Comparison of ENCODE assay signal across 8 mouse cellular contexts in the genomic region with DNA sequence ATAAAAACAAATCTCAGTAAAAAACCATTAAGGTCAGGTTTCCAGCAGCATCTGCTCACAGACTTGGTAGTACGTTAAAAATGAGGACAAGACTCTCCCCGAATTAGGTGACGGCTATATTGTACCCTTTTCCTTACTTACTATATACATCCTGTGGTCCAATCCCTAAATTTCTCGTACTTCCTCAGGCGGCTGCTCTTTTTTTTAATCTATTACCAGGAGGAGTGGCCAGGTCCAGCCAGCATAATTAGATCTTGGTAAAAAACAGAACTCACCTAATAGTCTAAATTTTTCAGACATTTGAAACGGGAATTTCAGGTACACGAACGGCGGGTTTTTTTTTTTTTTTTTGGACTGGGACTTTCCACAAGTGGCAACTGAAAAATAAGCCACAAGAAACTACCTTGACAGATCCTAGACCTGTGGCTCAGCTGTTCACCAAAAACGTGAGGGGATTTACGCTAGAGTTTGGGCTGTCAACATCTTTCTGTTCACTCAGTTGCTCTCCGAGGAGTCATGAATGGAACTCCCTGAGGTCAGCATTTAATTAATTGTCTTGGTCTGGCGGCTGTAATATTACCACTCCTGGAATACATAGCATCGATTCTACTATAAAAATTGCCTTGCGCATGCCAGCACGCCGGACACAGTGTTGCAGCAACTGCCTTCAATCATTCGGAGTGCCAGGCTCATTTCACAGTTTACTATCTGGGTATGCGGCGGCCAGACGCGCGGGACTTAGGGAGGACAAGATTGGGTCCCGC. TPM values are rescaled to one million over a fixed set of nuclear protein-coding genes. Genes with fewer than 3 reads are reported as not detected.
DNase-seq lines count a peak whose midpoint lies in the region; ATAC-seq and TF ChIP-seq lines count a peak whose summit lies in the region.

No protein-coding gene starts in this region.

- H3K4me1 ChIP-seq in kidney, embryonic 16.5 days (ENCODE audit: insufficient read depth, low read length), result peaks cover 60% of the 10 kb centered on the region
- peaks cover 31% of the 10 kb centered on the region for H3K4me1 ChIP-seq in bone marrow macrophage, adult 2 months (ENCODE audit: control insufficient read depth, insufficient read depth, low read length)
- peaks cover 40% of the 10 kb centered on the region for H3K4me1 ChIP-seq in hindbrain, embryonic 16.5 days (ENCODE audit: control insufficient read depth, insufficient read depth, low read depth, low read length)
- peaks cover 46% of the 10 kb centered on the region for H3K4me1 ChIP-seq in midbrain, embryonic 16.5 days (ENCODE audit: control insufficient read depth, insufficient read depth, low read length)

- no peaks in the 10 kb centered on the region for H3K27me3 ChIP-seq in kidney, embryonic 16.5 days (ENCODE audit: insufficient read depth, low read length)
- no peaks in the 10 kb centered on the region for H3K27me3 ChIP-seq in hindbrain, embryonic 16.5 days (replicated peaks; ENCODE audit: control insufficient read depth, insufficient read depth, low read length)
- no peaks in the 10 kb centered on the region for H3K27me3 ChIP-seq in midbrain, embryonic 16.5 days (ENCODE audit: control insufficient read depth, insufficient read depth, low read depth, low read length)

- H3K9ac ChIP-seq in kidney, embryonic 16.5 days (replicated peaks; ENCODE audit: low read length), result peak overlapping the region; percentile 56
- H3K9ac ChIP-seq in hindbrain, embryonic 16.5 days (ENCODE audit: low read depth, low read length), result peak overlapping the region; percentile 45; the same call in 1 of the 2 replicates
- H3K9ac ChIP-seq in midbrain, embryonic 16.5 days (ENCODE audit: low read depth, low read length), result no peak overlapping the region

- TF ChIP-seq POLR2A in bone marrow macrophage, adult 2 months (IDR thresholded peaks at IDR 0.05; ENCODE audit: borderline replicate concordance, low read depth, low read length), result no peak

- H3K4me3 ChIP-seq in kidney, embryonic 16.5 days (ENCODE audit: low read length), result peak overlapping the region; percentile 91
- peak overlapping the region; percentile 50 for H3K4me3 ChIP-seq in bone marrow macrophage, adult 2 months (ENCODE audit: insufficient read depth, low read length)
- H3K4me3 ChIP-seq in hindbrain, embryonic 16.5 days (ENCODE audit: low read length), result peak overlapping the region; percentile 94
- peak overlapping the region; percentile 90 for H3K4me3 ChIP-seq in midbrain, embryonic 16.5 days (ENCODE audit: low read depth, low read length)

- 7% methylated on average over 24 of the region's 24 CpGs for WGBS in kidney, embryonic 16.5 days
- WGBS in hindbrain, embryonic 16.5 days, result 14% methylated on average over 24 of the region's 24 CpGs
- WGBS in midbrain, embryonic 16.5 days, result 15% methylated on average over 24 of the region's 24 CpGs

- no peaks in the 10 kb centered on the region for H3K9me3 ChIP-seq in kidney, embryonic 16.5 days (ENCODE audit: low read length)
- no peaks in the 10 kb centered on the region for H3K9me3 ChIP-seq in hindbrain, embryonic 16.5 days (ENCODE audit: control insufficient read depth, low read length)
- no peaks in the 10 kb centered on the region for H3K9me3 ChIP-seq in midbrain, embryonic 16.5 days (replicated peaks; ENCODE audit: control insufficient read depth, low read length, poor library complexity, severe bottlenecking)

- no peak for ATAC-seq in kidney, embryonic 16.5 days (ENCODE audit: low FRiP score, low TSS enrichment)
- ATAC-seq in hindbrain, embryonic 16.5 days, result no peak
- no peak for ATAC-seq in midbrain, embryonic 16.5 days

- no peak for DNase-seq in kidney, postnatal 25 days
- no peak for DNase-seq in cerebellum, adult 9-11 months
- no peak for DNase-seq in cerebellum, adult 8-10 months
- no peak for DNase-seq in kidney, adult 18-20 months

- no peak for TF ChIP-seq CTCF in bone marrow macrophage, adult 2 months (IDR thresholded peaks at IDR 0.05; ENCODE audit: low read depth, low read length)

- peak overlapping the region; percentile 84 for H3K4me2 ChIP-seq in kidney, embryonic 16.5 days (replicated peaks; ENCODE audit: low read depth, low read length)
- H3K4me2 ChIP-seq in hindbrain, embryonic 16.5 days (ENCODE audit: low read length), result peak overlapping the region; percentile 79
- H3K4me2 ChIP-seq in midbrain, embryonic 16.5 days (ENCODE audit: low read length), result peak overlapping the region; percentile 54

- H3K36me3 ChIP-seq in kidney, embryonic 16.5 days (ENCODE audit: insufficient read depth, low read length), result 0 out of 2 replicates have a peak, but pooled peaks cover under 1% of the 10 kb centered on the region
- H3K36me3 ChIP-seq in hindbrain, embryonic 16.5 days (ENCODE audit: control insufficient read depth, insufficient read depth, low read length), result no peaks in the 10 kb centered on the region
- no peaks in the 10 kb centered on the region for H3K36me3 ChIP-seq in midbrain, embryonic 16.5 days (ENCODE audit: control insufficient read depth, insufficient read depth, low read length)

- peak overlapping the region; percentile 53; the same call in 1 of the 2 replicates for H3K27ac ChIP-seq in kidney, embryonic 16.5 days (ENCODE audit: low read length)
- H3K27ac ChIP-seq in bone marrow macrophage, adult 2 months (ENCODE audit: insufficient read depth, low read depth, low read length), result no peak overlapping the region
- H3K27ac ChIP-seq in hindbrain, embryonic 16.5 days (ENCODE audit: low read depth, low read length), result peak overlapping the region; percentile 49
- no peak overlapping the region for H3K27ac ChIP-seq in midbrain, embryonic 16.5 days (ENCODE audit: low read length)

RNA-seq across cellular contexts. Expression of a gene that starts 0.8 kb away (rescaled TPM):
- polyA plus RNA-seq in kidney, embryonic 16.5 days (2015; fragmentation: Nextera tagmentation; extraction: Ambion mirVana), result 32.7 and 36.6 TPM in 2 replicates
- polyA plus RNA-seq in bone marrow macrophage, adult 2 months (2012; ENCODE audit: insufficient read depth, insufficient read length, missing spikeins), result 27.1 and 32.7 TPM in 2 replicates
- 46.0 and 51.5 TPM in 2 replicates for polyA plus RNA-seq in hindbrain, embryonic 16.5 days (2015; fragmentation: Nextera tagmentation; extraction: Ambion mirVana)
- polyA plus RNA-seq in midbrain, embryonic 16.5 days (2015; fragmentation: Nextera tagmentation; extraction: Ambion mirVana), result 51.4 and 53.6 TPM in 2 replicates

RNA-seq across cellular contexts. Expression of a gene that starts 2.1 kb away (rescaled TPM):
- 18.2 and 19.6 TPM in 2 replicates for polyA plus RNA-seq in kidney, embryonic 16.5 days (2015; fragmentation: Nextera tagmentation; extraction: Ambion mirVana)
- 20.2 and 21.0 TPM in 2 replicates for polyA plus RNA-seq in bone marrow macrophage, adult 2 months (2012; ENCODE audit: insufficient read depth, insufficient read length, missing spikeins)
- polyA plus RNA-seq in hindbrain, embryonic 16.5 days (2015; fragmentation: Nextera tagmentation; extraction: Ambion mirVana), result 19.1 and 21.5 TPM in 2 replicates
- 20.6 and 21.3 TPM in 2 replicates for polyA plus RNA-seq in midbrain, embryonic 16.5 days (2015; fragmentation: Nextera tagmentation; extraction: Ambion mirVana)

RNA-seq across cellular contexts. Expression of a gene that starts 19.2 kb away (rescaled TPM):
- 262 and 263 TPM in 2 replicates for polyA plus RNA-seq in kidney, embryonic 16.5 days (2015; fragmentation: Nextera tagmentation; extraction: Ambion mirVana)
- polyA plus RNA-seq in bone marrow macrophage, adult 2 months (2012; ENCODE audit: insufficient read depth, insufficient read length, missing spikeins), result 129 and 135 TPM in 2 replicates
- polyA plus RNA-seq in hindbrain, embryonic 16.5 days (2015; fragmentation: Nextera tagmentation; extraction: Ambion mirVana), result 220 and 251 TPM in 2 replicates
- polyA plus RNA-seq in midbrain, embryonic 16.5 days (2015; fragmentation: Nextera tagmentation; extraction: Ambion mirVana), result 233 and 237 TPM in 2 replicates

RNA-seq across cellular contexts. Expression of a gene that starts 30.8 kb away (rescaled TPM):
- 59.5 and 59.8 TPM in 2 replicates for polyA plus RNA-seq in kidney, embryonic 16.5 days (2015; fragmentation: Nextera tagmentation; extraction: Ambion mirVana)
- polyA plus RNA-seq in bone marrow macrophage, adult 2 months (2012; ENCODE audit: insufficient read depth, insufficient read length, missing spikeins), result 12.5 and 14.7 TPM in 2 replicates
- polyA plus RNA-seq in hindbrain, embryonic 16.5 days (2015; fragmentation: Nextera tagmentation; extraction: Ambion mirVana), result 93.8 and 101 TPM in 2 replicates
- 101 and 105 TPM in 2 replicates for polyA plus RNA-seq in midbrain, embryonic 16.5 days (2015; fragmentation: Nextera tagmentation; extraction: Ambion mirVana)

RNA-seq across cellular contexts. Expression of a gene that starts 31.1 kb away (rescaled TPM):
- polyA plus RNA-seq in kidney, embryonic 16.5 days (2015; fragmentation: Nextera tagmentation; extraction: Ambion mirVana), result 1.1 and 1.4 TPM in 2 replicates
- 2.2 and 2.6 TPM in 2 replicates for polyA plus RNA-seq in bone marrow macrophage, adult 2 months (2012; ENCODE audit: insufficient read depth, insufficient read length, missing spikeins)
- 3.0 and 3.5 TPM in 2 replicates for polyA plus RNA-seq in hindbrain, embryonic 16.5 days (2015; fragmentation: Nextera tagmentation; extraction: Ambion mirVana)
- 4.0 and 5.1 TPM in 2 replicates for polyA plus RNA-seq in midbrain, embryonic 16.5 days (2015; fragmentation: Nextera tagmentation; extraction: Ambion mirVana)

Comparison
In these comparisons a context has a peak if more than half of its experiments do, and no peak if none do; other contexts are left out.
1. H3K27ac ChIP-seq: peak in kidney, embryonic 16.5 days (single experiment) and hindbrain, embryonic 16.5 days (single experiment); none in bone marrow macrophage, adult 2 months (single experiment) and midbrain, embryonic 16.5 days (single experiment).
2. Peak in every context shown above with its lines, with median percentiles within 50 percentile points of each other: H3K4me2 ChIP-seq and H3K4me3 ChIP-seq.